Comparison of ENCODE assay signal across 23 mouse cellular contexts in the genomic region with DNA sequence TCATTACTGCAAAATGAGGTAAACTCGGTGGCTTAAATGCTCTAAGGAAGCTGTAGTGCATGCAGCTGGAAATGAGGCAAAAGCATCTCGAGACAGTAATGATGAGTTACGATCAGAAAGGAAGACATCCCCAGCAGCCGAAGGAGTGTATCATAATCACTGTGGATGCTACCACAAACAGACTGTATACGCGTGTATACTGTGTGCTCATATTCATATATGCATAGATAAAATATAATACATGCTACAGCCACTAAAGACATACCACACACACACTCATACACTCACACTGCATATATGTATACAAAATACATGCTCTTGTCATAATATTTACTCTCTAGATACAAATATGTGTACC. TPM values are rescaled to one million over a fixed set of nuclear protein-coding genes. Genes with fewer than 3 reads are reported as not detected.
DNase-seq lines count a peak whose midpoint lies in the region; ATAC-seq and TF ChIP-seq lines count a peak whose summit lies in the region.
"Had no signal": no experiment of that assay in that cellular context is flagged by ENCODE, and none has a peak within 500 bp of the region (broad histone marks: within the 10 kb centered on the region; RNA-seq: fewer than 3 reads in every experiment).

No protein-coding gene starts in this region.

- no peak overlapping the region for H3K9ac ChIP-seq in intestine, embryonic 16.5 days (ENCODE audit: low read depth, low read length)
- H3K9ac ChIP-seq in intestine, embryonic 15.5 days: no peak overlapping the region
- no peak overlapping the region for H3K9ac ChIP-seq in forebrain, embryonic 12.5 days
- 0 out of 2 replicates have a peak overlapping the region, but pooled peaks have one; percentile 14 for H3K9ac ChIP-seq in forebrain, postnatal 0 days
- H3K9ac ChIP-seq in midbrain, embryonic 15.5 days: no peak overlapping the region
- no peak overlapping the region for H3K9ac ChIP-seq in liver, embryonic 12.5 days
- H3K9ac ChIP-seq: liver, embryonic 13.5 days; lung, embryonic 15.5 days had no signal

- no peaks in the 10 kb centered on the region for H3K9me3 ChIP-seq in intestine, embryonic 16.5 days (ENCODE audit: control insufficient read depth, low read length)
- H3K9me3 ChIP-seq in intestine, embryonic 15.5 days: no peaks in the 10 kb centered on the region
- no peaks in the 10 kb centered on the region for H3K9me3 ChIP-seq in forebrain, embryonic 12.5 days
- no peaks in the 10 kb centered on the region for H3K9me3 ChIP-seq in forebrain, postnatal 0 days (ENCODE audit: low read length)
- no peaks in the 10 kb centered on the region for H3K9me3 ChIP-seq in midbrain, embryonic 15.5 days
- no peaks in the 10 kb centered on the region for H3K9me3 ChIP-seq in liver, embryonic 12.5 days (replicated peaks)
- H3K9me3 ChIP-seq: liver, embryonic 13.5 days; lung, embryonic 15.5 days had no signal

- no peaks in the 10 kb centered on the region for H3K36me3 ChIP-seq in intestine, embryonic 16.5 days (ENCODE audit: control insufficient read depth, insufficient read depth, low read length)
- H3K36me3 ChIP-seq in intestine, embryonic 15.5 days: no peaks in the 10 kb centered on the region
- no peaks in the 10 kb centered on the region for H3K36me3 ChIP-seq in forebrain, embryonic 12.5 days (replicated peaks)
- no peaks in the 10 kb centered on the region for H3K36me3 ChIP-seq in forebrain, postnatal 0 days (ENCODE audit: insufficient read depth)
- no peaks in the 10 kb centered on the region for H3K36me3 ChIP-seq in midbrain, embryonic 15.5 days (replicated peaks)
- no peaks in the 10 kb centered on the region for H3K36me3 ChIP-seq in liver, embryonic 12.5 days
- H3K36me3 ChIP-seq: liver, embryonic 13.5 days; lung, embryonic 15.5 days had no signal

- H3K4me1 ChIP-seq in intestine, embryonic 16.5 days (ENCODE audit: control insufficient read depth, insufficient read depth, low read length): peaks cover 5% of the 10 kb centered on the region; the same call in 1 of the 2 replicates
- H3K4me1 ChIP-seq in intestine, embryonic 15.5 days (replicated peaks): no peaks in the 10 kb centered on the region
- H3K4me1 ChIP-seq in forebrain, embryonic 12.5 days: peaks cover 16% of the 10 kb centered on the region
- peaks cover 10% of the 10 kb centered on the region; the same call in 1 of the 2 replicates for H3K4me1 ChIP-seq in forebrain, postnatal 0 days (ENCODE audit: insufficient read depth)
- H3K4me1 ChIP-seq in midbrain, embryonic 15.5 days: peaks cover 12% of the 10 kb centered on the region
- no peaks in the 10 kb centered on the region for H3K4me1 ChIP-seq in liver, embryonic 12.5 days
- H3K4me1 ChIP-seq: liver, embryonic 13.5 days; lung, embryonic 15.5 days had no signal

- H3K4me3 ChIP-seq in intestine, embryonic 16.5 days (ENCODE audit: low read length): no peak overlapping the region
- H3K4me3 ChIP-seq in intestine, embryonic 15.5 days (replicated peaks): no peak overlapping the region
- no peak overlapping the region for H3K4me3 ChIP-seq in forebrain, embryonic 12.5 days (replicated peaks)
- no peak overlapping the region for H3K4me3 ChIP-seq in forebrain, postnatal 0 days (ENCODE audit: low read depth, low read length)
- H3K4me3 ChIP-seq in midbrain, embryonic 15.5 days: no peak overlapping the region
- no peak overlapping the region for H3K4me3 ChIP-seq in liver, embryonic 12.5 days
- H3K4me3 ChIP-seq: liver, embryonic 13.5 days; lung, embryonic 15.5 days had no signal

- no peak for TF ChIP-seq CTCF in forebrain, postnatal 0 days (IDR thresholded peaks at IDR 0.05; ENCODE audit: low read depth)

- no peak overlapping the region for H3K27ac ChIP-seq in intestine, embryonic 16.5 days (ENCODE audit: low read length)
- no peak overlapping the region for H3K27ac ChIP-seq in intestine, embryonic 15.5 days
- peak overlapping the region; percentile 65; the same call in 1 of the 2 replicates for H3K27ac ChIP-seq in forebrain, embryonic 12.5 days
- peak overlapping the region; percentile 88 for H3K27ac ChIP-seq in forebrain, postnatal 0 days (ENCODE audit: low read depth, low read length)
- H3K27ac ChIP-seq in midbrain, embryonic 15.5 days: peak overlapping the region; percentile 68
- no peak overlapping the region for H3K27ac ChIP-seq in liver, embryonic 12.5 days
- H3K27ac ChIP-seq: liver, embryonic 13.5 days; lung, embryonic 15.5 days; stomach, postnatal 0 days had no signal

- H3K4me2 ChIP-seq in intestine, embryonic 16.5 days (ENCODE audit: low read depth, low read length): 0 out of 2 replicates have a peak overlapping the region, but pooled peaks have one; percentile 6
- H3K4me2 ChIP-seq in intestine, embryonic 15.5 days (replicated peaks): no peak overlapping the region
- peak overlapping the region; percentile 10; the same call in 1 of the 2 replicates for H3K4me2 ChIP-seq in forebrain, embryonic 12.5 days
- H3K4me2 ChIP-seq in forebrain, postnatal 0 days (ENCODE audit: low read depth): peak overlapping the region; percentile 15; the same call in 1 of the 2 replicates
- peak overlapping the region; percentile 29 for H3K4me2 ChIP-seq in midbrain, embryonic 15.5 days
- H3K4me2 ChIP-seq in liver, embryonic 12.5 days: no peak overlapping the region
- H3K4me2 ChIP-seq: heart, embryonic 11.5 days; liver, embryonic 13.5 days; lung, embryonic 15.5 days had no signal

- no peak for DNase-seq in forebrain, postnatal 0 days
- DNase-seq in thymus, postnatal 4 days: no peak
- DNase-seq in right cerebral cortex, postnatal 4 days: no peak
- DNase-seq: B cell, adult 2 months; cerebellum, adult 11-12 months; cerebellum, postnatal 36 days; kidney, adult 18-20 months; left cerebral cortex, postnatal 4 days; liver, embryonic 13.5 days; thymus, postnatal 14 days had no signal

- no peaks in the 10 kb centered on the region for H3K27me3 ChIP-seq in intestine, embryonic 16.5 days (replicated peaks; ENCODE audit: control insufficient read depth, insufficient read depth, low read length)
- no peaks in the 10 kb centered on the region for H3K27me3 ChIP-seq in intestine, embryonic 15.5 days (replicated peaks)
- no peaks in the 10 kb centered on the region for H3K27me3 ChIP-seq in forebrain, embryonic 12.5 days
- no peaks in the 10 kb centered on the region for H3K27me3 ChIP-seq in forebrain, postnatal 0 days (ENCODE audit: insufficient read depth, low read length)
- no peaks in the 10 kb centered on the region for H3K27me3 ChIP-seq in midbrain, embryonic 15.5 days (replicated peaks)
- H3K27me3 ChIP-seq in liver, embryonic 12.5 days (replicated peaks): no peaks in the 10 kb centered on the region
- H3K27me3 ChIP-seq: liver, embryonic 13.5 days; lung, embryonic 15.5 days had no signal

- 39% methylated on average over 6 of the region's 6 CpGs for whole genome bisulfite sequencing in intestine, embryonic 16.5 days
- WGBS in intestine, embryonic 15.5 days: 45% methylated on average over 6 of the region's 6 CpGs
- WGBS in forebrain, embryonic 12.5 days: 38% methylated on average over 6 of the region's 6 CpGs
- 33% methylated on average over 6 of the region's 6 CpGs for WGBS in forebrain, postnatal 0 days
- 31% methylated on average over 6 of the region's 6 CpGs for WGBS in midbrain, embryonic 15.5 days
- WGBS in liver, embryonic 12.5 days (ENCODE audit: insufficient replicate concordance): 48% methylated on average over 6 of the region's 6 CpGs

- no peak for ATAC-seq in intestine, embryonic 16.5 days
- ATAC-seq in intestine, embryonic 15.5 days: no peak
- no peak for ATAC-seq in forebrain, embryonic 12.5 days (ENCODE audit: low FRiP score)
- ATAC-seq in forebrain, postnatal 0 days: peak; percentile 44
- no peak for ATAC-seq in midbrain, embryonic 15.5 days (replicated peaks)
- ATAC-seq in liver, embryonic 12.5 days: no peak

RNA-seq across cellular contexts. Expression of a gene that starts 25.1 kb away (rescaled TPM):
- not detected in 2 replicates for polyA plus RNA-seq in intestine, embryonic 16.5 days (2015; fragmentation: Nextera tagmentation; extraction: Ambion mirVana)
- not detected in 2 replicates for polyA plus RNA-seq in intestine, embryonic 15.5 days (2015; fragmentation: Nextera tagmentation; extraction: Ambion mirVana)
- polyA plus RNA-seq in forebrain, embryonic 12.5 days (2016; fragmentation: Nextera tagmentation; extraction: Ambion mirVana): not detected in 2 replicates
- 0.14 TPM in 1 of 2 replicates, not detected in the other for total RNA-seq in forebrain, postnatal 0 days (2014; rRNA removed)
- 0.15 TPM in 1 of 2 replicates, not detected in the other for polyA plus RNA-seq in forebrain, postnatal 0 days (2015; fragmentation: Nextera tagmentation; extraction: Ambion mirVana)
- not detected in 2 replicates for polyA plus RNA-seq in midbrain, embryonic 15.5 days (2015; fragmentation: Nextera tagmentation; extraction: Ambion mirVana)
- polyA plus RNA-seq in liver, embryonic 12.5 days (2016; fragmentation: Nextera tagmentation; extraction: Ambion mirVana): not detected in 2 replicates
- total RNA-seq: adrenal gland, postnatal 14 days; heart, postnatal 14 days; layer of hippocampus, postnatal 14 days had no signal
- polyA plus RNA-seq: embryonic facial prominence, embryonic 11.5 days; gonadal fat pad, adult 2 months; liver, embryonic 13.5 days; lung, embryonic 15.5 days; stomach, postnatal 0 days had no signal

Comparison
In these comparisons a context has a peak if more than half of its experiments do, and no peak if none do; other contexts are left out.
1. H3K4me2 ChIP-seq: peak in intestine, embryonic 16.5 days (single experiment), forebrain, embryonic 12.5 days (single experiment), forebrain, postnatal 0 days (single experiment) and midbrain, embryonic 15.5 days (single experiment); none in intestine, embryonic 15.5 days (single experiment) and liver, embryonic 12.5 days (single experiment).
2. H3K27ac ChIP-seq: peak in forebrain, embryonic 12.5 days (single experiment), forebrain, postnatal 0 days (single experiment) and midbrain, embryonic 15.5 days (single experiment); none in intestine, embryonic 16.5 days (single experiment), intestine, embryonic 15.5 days (single experiment) and liver, embryonic 12.5 days (single experiment).